Mouse (Mus musculus) kidney, postnatal 14 days (tissue): ENCODE results near the gene Insig1.

Experiments
- DNase-seq: peaks from one replicate; pipeline ENCODE4 v3.0.0; 2022; ENCODE audit warnings: mixed read lengths

The Insig1 gene

GRCm38 (mm10) chr5:28070828-28071455 lies at the start of gene Insig1:
TSS of gene Insig1 (plus strand) at chr5:28071363.
- DNase-seq, result peak; percentile 99

- no peak for DNase-seq
These were observed 47.7 kb upstream of the Insig1 start for GRCm38 (mm10) chr5:28023452-28023851.

GRCm38 (mm10) chr5:28031577-28032236 lies 39.5 kb upstream of the Insig1 start:
- no peak for DNase-seq

- DNase-seq, result no peak
These were observed 38.3 kb upstream of the Insig1 start for GRCm38 (mm10) chr5:28032866-28033265.

GRCm38 (mm10) chr5:28033281-28033680 lies 37.9 kb upstream of the Insig1 start:
- DNase-seq, result no peak

GRCm38 (mm10) chr5:28033826-28034225 lies 37.3 kb upstream of the Insig1 start:
- no peak for DNase-seq

GRCm38 (mm10) chr5:28036011-28036410 lies 35.2 kb upstream of the Insig1 start:
- no peak for DNase-seq

- no peak for DNase-seq
These were observed 34.6 kb upstream of the Insig1 start for GRCm38 (mm10) chr5:28036518-28036917.

GRCm38 (mm10) chr5:28037172-28037591 lies 34.0 kb upstream of the Insig1 start:
- peak; percentile 54 for DNase-seq

GRCm38 (mm10) chr5:28037639-28038038 lies 33.5 kb upstream of the Insig1 start:
- DNase-seq, result no peak

GRCm38 (mm10) chr5:28038115-28038514 lies 33.0 kb upstream of the Insig1 start:
- DNase-seq, result peak; percentile 85

- DNase-seq, result no peak
These were observed 31.2 kb upstream of the Insig1 start for GRCm38 (mm10) chr5:28039746-28040655.

- DNase-seq, result no peak
These were observed 30.4 kb upstream of the Insig1 start for GRCm38 (mm10) chr5:28040726-28041125.

- DNase-seq, result no peak
These were observed 29.1 kb upstream of the Insig1 start for GRCm38 (mm10) chr5:28042021-28042420.

GRCm38 (mm10) chr5:28042779-28043178 lies 28.4 kb upstream of the Insig1 start:
- no peak for DNase-seq

- DNase-seq, result no peak
These were observed 27.8 kb upstream of the Insig1 start for GRCm38 (mm10) chr5:28043386-28043785.

GRCm38 (mm10) chr5:28046966-28047365 lies 24.2 kb upstream of the Insig1 start:
- DNase-seq, result no peak

- DNase-seq, result no peak
These were observed 23.2 kb upstream of the Insig1 start for GRCm38 (mm10) chr5:28047961-28048360.

GRCm38 (mm10) chr5:28055450-28055849 lies 15.7 kb upstream of the Insig1 start:
- peak; percentile 38 for DNase-seq

GRCm38 (mm10) chr5:28056877-28057276 lies 14.3 kb upstream of the Insig1 start:
- no peak for DNase-seq

GRCm38 (mm10) chr5:28060506-28060905 lies 10.7 kb upstream of the Insig1 start:
- no peak for DNase-seq

GRCm38 (mm10) chr5:28061011-28061410 lies 10.2 kb upstream of the Insig1 start:
- no peak for DNase-seq

GRCm38 (mm10) chr5:28063989-28064624 lies 7.1 kb upstream of the Insig1 start:
- no peak for DNase-seq
